Mouse (Mus musculus) gastrocnemius, adult 2 months (tissue): ENCODE measurements around the gene Pdzd3. TPM values are rescaled to one million over a fixed set of nuclear protein-coding genes. Genes with fewer than 3 reads are reported as not detected.
A peak's percentile ranks its signal among the peaks of the same experiment; 100 is the strongest.

ENCODE experiments used
- DNase-seq: peaks from one replicate; pipeline ENCODE4 v3.0.0; 2022
- H3K27ac ChIP-seq: fragments of 200-600 bp; 2 replicates; pipeline ENCODE4 v1.8.1; 2022; ENCODE audit warnings: mild to moderate bottlenecking
- H3K4me3 ChIP-seq: fragments of 200-600 bp; 2 replicates; pipeline ENCODE4 v1.8.1; 2022; ENCODE audit warnings: mild to moderate bottlenecking, moderate library complexity
- CTCF ChIP-seq: fragments of 200-600 bp; IDR thresholded peaks from 2 replicates; pipeline ENCODE4 v1.8.1; 2022; ENCODE audit warnings: antibody characterized with exemption, mild to moderate bottlenecking, moderate library complexity
- intact Hi-C: fragments of 180-260 bp; cut with DNase I; formaldehyde crosslinking; loops from one replicate; pipeline ENCODE4 v1.15.1; 2025
- total RNA-seq, 2 experiments: library from RNA; stranded (reverse); gene quantifications; 2 replicates each; pipeline ENCODE4 v1.2.3; 2021

Pdzd3 gene
- total RNA-seq, 2 experiments from 2014 or later, result 0.97 to 1.6 TPM

DNA sequence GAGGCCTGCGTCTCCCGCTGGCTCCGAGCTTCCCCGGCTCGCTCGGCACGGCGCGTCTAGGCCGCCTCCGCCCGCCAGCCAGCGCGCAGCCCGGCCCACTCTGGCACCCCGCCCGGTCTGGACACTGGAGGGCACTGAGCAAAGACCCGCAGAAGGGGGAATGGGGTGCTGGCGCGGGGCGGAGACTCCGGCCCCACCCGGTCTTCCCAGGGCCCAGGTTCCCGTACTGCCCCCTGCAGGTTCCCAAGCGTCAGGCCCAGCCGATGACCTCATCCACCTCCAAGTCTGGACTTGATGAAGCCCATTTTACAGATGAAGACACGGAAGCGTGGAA is 16.7 kb upstream of the Pdzd3 start:
- TF ChIP-seq CTCF, result peak; percentile 82
- H3K27ac ChIP-seq, result peak overlapping the region; percentile 97
- DNase-seq, result peak; percentile 96
- H3K4me3 ChIP-seq, result peak overlapping the region; percentile 86
- intact Hi-C loops, result no loop called here

- Histone ChIP-seq H3K4me3 (peak overlapping the region; percentile 86), H3K27ac (peak overlapping the region; percentile 97)
- DNase-seq, result peak; percentile 60
- peak; percentile 30 for TF ChIP-seq CTCF
- intact Hi-C loops, result no loop called here
These were observed 16.2 kb upstream of the Pdzd3 start for GRCm38 (mm10) chr9:44267319-44268026.

DNA sequence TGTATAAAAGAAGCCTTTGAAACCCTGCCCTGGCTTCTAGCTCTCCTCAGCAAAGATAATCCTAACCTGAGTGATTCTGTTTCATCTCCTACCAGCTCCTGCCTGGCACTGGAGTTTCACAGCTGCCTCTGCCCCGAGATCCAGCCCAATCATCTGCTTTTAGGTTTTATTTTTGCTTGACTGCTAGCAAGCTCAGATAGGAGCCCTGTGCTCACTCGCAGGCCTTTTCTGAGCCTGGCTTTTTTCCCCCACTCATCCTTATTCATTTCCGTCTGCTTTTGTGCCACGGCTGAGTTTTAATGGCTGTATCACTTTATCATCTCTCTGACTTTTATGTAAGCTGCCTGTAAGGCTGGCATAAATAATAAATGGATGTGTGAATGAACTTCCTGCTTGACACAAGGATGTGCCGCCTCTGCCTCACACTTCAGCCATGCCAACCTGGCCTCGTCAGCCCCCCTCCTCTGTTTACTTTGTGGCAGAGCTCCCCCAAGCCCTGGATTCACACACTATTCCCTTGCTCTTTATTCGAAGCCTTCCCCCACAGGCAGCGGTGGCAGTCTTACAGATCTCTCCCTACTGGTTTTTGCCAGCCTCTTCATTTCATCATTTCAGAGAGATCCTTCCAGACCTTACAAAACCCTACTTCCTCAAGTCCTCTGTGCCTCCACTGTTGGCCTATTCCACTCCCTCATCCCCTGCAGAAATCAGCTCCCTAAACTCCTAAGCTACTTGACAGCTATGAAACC is 15.4 kb upstream of the Pdzd3 start:
- no peak for TF ChIP-seq CTCF
- no peak for DNase-seq
- intact Hi-C loops, result no loop called here
- peak overlapping the region; percentile 97 for H3K27ac ChIP-seq
- peak overlapping the region; percentile 86 for H3K4me3 ChIP-seq

DNA sequence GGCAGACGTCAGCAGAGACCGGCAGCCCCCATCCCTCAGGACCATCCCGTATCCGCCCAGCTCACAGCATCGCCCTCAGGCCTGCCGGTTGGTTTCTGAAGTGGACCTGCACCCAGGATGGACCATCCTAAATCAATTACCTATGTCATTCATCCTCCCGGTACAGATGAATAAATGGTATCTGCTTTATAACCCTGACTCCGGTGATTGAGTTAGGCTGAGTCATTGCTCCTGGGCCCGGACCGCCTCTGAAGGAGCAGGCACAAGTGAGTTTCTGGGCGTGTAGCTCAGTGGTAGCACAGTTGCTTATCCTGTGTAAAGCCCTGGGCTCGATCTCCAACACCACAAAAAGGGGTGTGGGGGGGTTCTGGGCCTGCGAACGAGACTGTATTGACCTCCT is 10.1 kb upstream of the Pdzd3 start:
- TF ChIP-seq CTCF, result no peak
- no peak overlapping the region for H3K4me3 ChIP-seq
- 0 out of 2 replicates have a peak overlapping the region, but pooled peaks have one; percentile 5 for H3K27ac ChIP-seq
- intact Hi-C loops, result no loop called here
- no peak for DNase-seq

- DNase-seq, result no peak
- H3K4me3 ChIP-seq, result no peak overlapping the region
- no peak overlapping the region for H3K27ac ChIP-seq
- TF ChIP-seq CTCF, result no peak
- intact Hi-C loops, result no loop called here
These were observed 7.7 kb upstream of the Pdzd3 start for GRCm38 (mm10) chr9:44259014-44259413.

GRCm38 (mm10) chr9:44256213-44256612 is 4.9 kb upstream of the Pdzd3 start:
- Histone ChIP-seq H3K4me3 (no peak overlapping the region), H3K27ac (no peak overlapping the region)
- intact Hi-C loops, result no loop called here
- no peak for DNase-seq
- TF ChIP-seq CTCF, result no peak

GRCm38 (mm10) chr9:44255136-44255521 is 3.9 kb upstream of the Pdzd3 start:
- intact Hi-C loops, result no loop called here
- no peak overlapping the region for H3K4me3 ChIP-seq
- H3K27ac ChIP-seq, result no peak overlapping the region
- DNase-seq, result no peak
- no peak for TF ChIP-seq CTCF

- H3K4me3 ChIP-seq, result no peak overlapping the region
- no peak overlapping the region for H3K27ac ChIP-seq
- no peak for DNase-seq
- intact Hi-C loops, result no loop called here
- no peak for TF ChIP-seq CTCF
These were observed 3.4 kb upstream of the Pdzd3 start for GRCm38 (mm10) chr9:44254508-44255135.

DNA sequence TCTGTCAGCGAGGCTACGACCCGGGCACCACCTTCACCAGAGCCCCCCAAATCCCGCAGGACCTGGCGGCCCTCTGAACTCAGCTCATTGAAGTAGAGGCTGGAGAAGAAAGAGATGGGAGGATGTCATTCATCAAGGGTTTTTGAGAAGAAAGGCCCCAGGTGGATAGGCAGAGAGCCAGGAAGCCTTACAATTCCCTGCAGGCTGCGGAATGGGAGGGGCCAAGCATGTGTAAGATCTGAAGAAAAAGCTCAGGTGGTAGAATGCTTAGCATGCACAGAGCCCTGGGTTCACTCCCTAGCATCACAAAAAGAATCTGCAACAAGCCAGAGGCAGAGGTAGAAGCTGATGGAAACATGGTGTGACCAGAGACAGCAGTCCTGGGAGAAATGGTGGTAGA is 2.2 kb upstream of the Pdzd3 start:
- no peak overlapping the region for H3K27ac ChIP-seq
- no peak for DNase-seq
- intact Hi-C loops, result no loop called here
- H3K4me3 ChIP-seq, result no peak overlapping the region
- no peak for TF ChIP-seq CTCF

GRCm38 (mm10) chr9:44250445-44250844 is 826 bp downstream of the Pdzd3 start:
- no peak for DNase-seq
- intact Hi-C loops, result no loop called here
- TF ChIP-seq CTCF, result no peak
- H3K27ac ChIP-seq, result no peak overlapping the region
- no peak overlapping the region for H3K4me3 ChIP-seq

DNA sequence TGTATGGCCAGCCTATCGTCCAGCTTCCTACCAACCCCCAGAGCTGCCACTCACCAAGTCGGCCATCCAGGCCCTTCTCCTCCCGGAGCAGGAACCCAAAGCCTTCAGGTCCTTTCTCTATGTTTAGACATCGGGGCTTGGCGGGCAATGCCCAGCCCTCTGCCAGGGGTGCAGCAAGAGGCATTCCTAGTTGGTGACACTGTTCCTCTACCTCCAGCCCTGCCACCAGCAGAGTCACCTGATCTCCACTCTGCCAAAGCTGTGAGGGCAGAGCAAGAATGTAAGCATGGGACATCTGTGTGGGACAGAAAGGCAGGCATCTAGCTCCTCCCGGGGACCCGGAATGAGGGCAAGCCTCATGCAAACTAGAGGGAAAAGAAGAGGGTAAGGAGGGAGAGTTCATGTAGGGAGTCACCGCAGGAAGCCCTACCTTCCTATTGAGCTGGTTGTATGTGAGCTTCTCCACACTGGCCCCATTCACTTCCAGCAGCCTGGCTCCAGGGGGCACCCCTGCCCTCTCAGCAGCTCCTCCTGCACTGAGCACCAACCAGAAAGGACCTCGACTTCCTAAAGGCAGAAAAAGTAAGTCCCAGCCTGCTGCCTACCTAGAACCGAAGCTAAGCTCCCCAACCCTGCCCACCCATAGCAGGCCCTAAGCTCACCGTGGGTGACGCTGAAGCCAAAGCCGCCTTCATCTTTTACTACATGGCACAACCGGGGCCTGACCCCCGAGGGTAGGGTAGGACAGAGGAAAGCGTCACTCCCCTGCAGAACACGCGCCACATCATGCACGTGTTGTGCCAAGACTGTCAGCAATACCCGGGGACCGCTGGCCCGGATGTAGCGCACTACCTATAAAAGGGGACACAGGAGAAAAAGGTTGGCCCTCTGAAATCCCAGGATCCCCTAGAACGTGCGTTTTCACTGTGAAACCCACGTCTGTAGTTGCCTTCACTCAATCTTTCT is 1.8 kb downstream of the Pdzd3 start:
- peak overlapping the region; percentile 83 for H3K27ac ChIP-seq
- peak; percentile 76 for TF ChIP-seq CTCF
- DNase-seq, result peak; percentile 83
- intact Hi-C loops, result loop anchor here (5.0 kb wide), 2 partner anchors 122 to 143 kb away; no protein-coding TSS in a partner anchor
- H3K4me3 ChIP-seq, result peak overlapping the region; percentile 37

DNA sequence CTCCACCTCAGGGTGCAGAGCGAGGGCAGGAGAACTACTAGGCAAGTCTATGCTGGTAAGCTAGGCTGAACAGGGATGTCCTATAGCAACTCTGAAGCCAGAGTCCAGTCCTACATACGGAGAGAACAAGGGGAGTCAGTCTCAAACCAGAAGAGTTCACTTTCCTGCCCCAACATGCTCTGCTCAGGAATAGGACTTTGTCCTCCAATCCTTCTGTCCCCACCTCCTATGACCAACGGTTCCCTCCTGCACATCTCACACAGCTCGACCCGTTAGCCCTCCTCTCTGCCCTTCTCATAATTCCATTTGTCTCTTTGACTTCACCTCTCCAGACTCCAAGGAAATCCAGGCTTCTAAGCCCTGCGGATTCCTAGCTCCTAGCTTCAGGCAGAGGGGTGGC is 3.4 kb downstream of the Pdzd3 start:
- Histone ChIP-seq H3K27ac (no peak overlapping the region), H3K4me3 (no peak overlapping the region)
- TF ChIP-seq CTCF, result no peak
- intact Hi-C loops, result loop anchor here (5.0 kb wide), 2 partner anchors 121 to 144 kb away; no protein-coding TSS in a partner anchor
- no peak for DNase-seq
